Mouse (Mus musculus): Measurements from ENCODE around the gene Nemp1. TPM values are rescaled to one million over a fixed set of nuclear protein-coding genes. Genes with fewer than 3 reads are reported as not detected.

The Nemp1 gene
- polyA plus RNA-seq, 1 experiment = 2.5 TPM

GRCm38 (mm10) chr10:127674794-127675522, 8.3 kb downstream of the Nemp1 start:
- no peak overlapping the region for H3K4me3 ChIP-seq (ENCODE audit: low read depth, low read length)
- TF ChIP-seq CTCF (IDR thresholded peaks at IDR 0.05; ENCODE audit: extremely low read depth, insufficient read length, insufficient replicate concordance, low read depth, low read length) (peak; percentile 96; the same call in 1 of the 2 replicates), POLR2A (IDR thresholded peaks at IDR 0.05; ENCODE audit: low read depth, low read length) (no peak)
- H3K27me3 ChIP-seq (ENCODE audit: control insufficient read depth, insufficient read depth, low read length) = no peaks in the 10 kb centered on the region
- 0 out of 2 replicates have a peak, but pooled peaks cover 3% of the 10 kb centered on the region for H3K4me1 ChIP-seq (ENCODE audit: control insufficient read depth, insufficient read depth, insufficient read length, low read length)
- peak overlapping the region; percentile 38 for H3K27ac ChIP-seq (ENCODE audit: insufficient read depth, low read depth, low read length)
- 54% methylated on average over 8 of the region's 8 CpGs for WGBS
- H3K36me3 ChIP-seq (ENCODE audit: control insufficient read depth, insufficient read depth, low read length) = no peaks in the 10 kb centered on the region

GRCm38 (mm10) chr10:127675859-127676398, 9.2 kb downstream of the Nemp1 start:
- Histone ChIP-seq H3K27me3 (ENCODE audit: control insufficient read depth, insufficient read depth, low read length) (no peaks in the 10 kb centered on the region), H3K4me3 (ENCODE audit: low read depth, low read length) (no peak overlapping the region), H3K36me3 (ENCODE audit: control insufficient read depth, insufficient read depth, low read length) (no peaks in the 10 kb centered on the region), H3K27ac (ENCODE audit: insufficient read depth, low read depth, low read length) (peak overlapping the region; percentile 83; the same call in 1 of the 2 replicates), H3K4me1 (ENCODE audit: control insufficient read depth, insufficient read depth, insufficient read length, low read length) (0 out of 2 replicates have a peak, but pooled peaks cover 3% of the 10 kb centered on the region)
- 36% methylated on average over 5 of the region's 5 CpGs for WGBS
- no peak for TF ChIP-seq POLR2A (IDR thresholded peaks at IDR 0.05; ENCODE audit: low read depth, low read length)

- peak overlapping the region; percentile 88 for H3K4me3 ChIP-seq (ENCODE audit: low read depth, low read length)
- no peaks in the 10 kb centered on the region for H3K36me3 ChIP-seq (ENCODE audit: control insufficient read depth, insufficient read depth, low read length)
- 0 out of 2 replicates have a peak, but pooled peaks cover 3% of the 10 kb centered on the region for H3K4me1 ChIP-seq (ENCODE audit: control insufficient read depth, insufficient read depth, insufficient read length, low read length)
- TF ChIP-seq POLR2A (IDR thresholded peaks at IDR 0.05; ENCODE audit: low read depth, low read length) (0 out of 2 replicates have a peak, but pooled peaks have one; percentile 16), CTCF (IDR thresholded peaks at IDR 0.05; ENCODE audit: extremely low read depth, insufficient read length, insufficient replicate concordance, low read depth, low read length) (no peak)
- under 1% methylated on average over 68 of the region's 71 CpGs for WGBS
- peak overlapping the region; percentile 83 for H3K27ac ChIP-seq (ENCODE audit: insufficient read depth, low read depth, low read length)
- no peaks in the 10 kb centered on the region for H3K27me3 ChIP-seq (ENCODE audit: control insufficient read depth, insufficient read depth, low read length)
Measured at GRCm38 (mm10) chr10:127676691-127677548, 10.2 kb downstream of the Nemp1 start.

- Histone ChIP-seq H3K36me3 (ENCODE audit: control insufficient read depth, insufficient read depth, low read length) (no peaks in the 10 kb centered on the region), H3K27ac (ENCODE audit: insufficient read depth, low read depth, low read length) (peak overlapping the region; percentile 65), H3K4me3 (ENCODE audit: low read depth, low read length) (peak overlapping the region; percentile 88), H3K27me3 (ENCODE audit: control insufficient read depth, insufficient read depth, low read length) (no peaks in the 10 kb centered on the region), H3K4me1 (ENCODE audit: control insufficient read depth, insufficient read depth, insufficient read length, low read length) (0 out of 2 replicates have a peak, but pooled peaks cover 3% of the 10 kb centered on the region)
- TF ChIP-seq POLR2A (IDR thresholded peaks at IDR 0.05; ENCODE audit: low read depth, low read length) (no peak), CTCF (IDR thresholded peaks at IDR 0.05; ENCODE audit: extremely low read depth, insufficient read length, insufficient replicate concordance, low read depth, low read length) (peak; percentile 77; the same call in 1 of the 2 replicates)
- WGBS = 3% methylated on average over 14 of the region's 14 CpGs
Measured at GRCm38 (mm10) chr10:127677591-127678336, 11.1 kb downstream of the Nemp1 start.

GRCm38 (mm10) chr10:127679208-127679607, 12.5 kb downstream of the Nemp1 start:
- Histone ChIP-seq H3K27ac (ENCODE audit: insufficient read depth, low read depth, low read length) (no peak overlapping the region), H3K27me3 (ENCODE audit: control insufficient read depth, insufficient read depth, low read length) (no peaks in the 10 kb centered on the region), H3K4me1 (ENCODE audit: control insufficient read depth, insufficient read depth, insufficient read length, low read length) (0 out of 2 replicates have a peak, but pooled peaks cover 3% of the 10 kb centered on the region), H3K4me3 (ENCODE audit: low read depth, low read length) (no peak overlapping the region), H3K36me3 (ENCODE audit: control insufficient read depth, insufficient read depth, low read length) (no peaks in the 10 kb centered on the region)
- WGBS = 90% methylated on average over 1 of the region's 1 CpGs
- no peak for TF ChIP-seq POLR2A (IDR thresholded peaks at IDR 0.05; ENCODE audit: low read depth, low read length)
- TF ChIP-seq CTCF (IDR thresholded peaks at IDR 0.05; ENCODE audit: extremely low read depth, insufficient read length, insufficient replicate concordance, low read depth, low read length) = no peak

- H3K4me3 ChIP-seq (ENCODE audit: low read depth, low read length) = no peak overlapping the region
- no peak overlapping the region for H3K27ac ChIP-seq (ENCODE audit: insufficient read depth, low read depth, low read length)
- no peak for TF ChIP-seq CTCF (IDR thresholded peaks at IDR 0.05; ENCODE audit: extremely low read depth, insufficient read length, insufficient replicate concordance, low read depth, low read length)
- TF ChIP-seq POLR2A (IDR thresholded peaks at IDR 0.05; ENCODE audit: low read depth, low read length) = no peak
- no peaks in the 10 kb centered on the region for H3K27me3 ChIP-seq (ENCODE audit: control insufficient read depth, insufficient read depth, low read length)
- WGBS = 83% methylated on average over 3 of the region's 3 CpGs
- 0 out of 2 replicates have a peak, but pooled peaks cover 3% of the 10 kb centered on the region for H3K4me1 ChIP-seq (ENCODE audit: control insufficient read depth, insufficient read depth, insufficient read length, low read length)
- no peaks in the 10 kb centered on the region for H3K36me3 ChIP-seq (ENCODE audit: control insufficient read depth, insufficient read depth, low read length)
Measured at GRCm38 (mm10) chr10:127679881-127680280, 13.2 kb downstream of the Nemp1 start.

Measured in small intestine, adult 2 months (tissue).